Mouse (Mus musculus) urinary bladder, postnatal 4 days (tissue): ENCODE results near the gene Ccdc160.

ENCODE experiments used
- DNase-seq, 2 experiments: peaks; one replicate each; pipeline ENCODE4 v3.0.0; 2021 to 2022; ENCODE audit warnings: low spot score in 2 of 2

Gene Ccdc160

DNA sequence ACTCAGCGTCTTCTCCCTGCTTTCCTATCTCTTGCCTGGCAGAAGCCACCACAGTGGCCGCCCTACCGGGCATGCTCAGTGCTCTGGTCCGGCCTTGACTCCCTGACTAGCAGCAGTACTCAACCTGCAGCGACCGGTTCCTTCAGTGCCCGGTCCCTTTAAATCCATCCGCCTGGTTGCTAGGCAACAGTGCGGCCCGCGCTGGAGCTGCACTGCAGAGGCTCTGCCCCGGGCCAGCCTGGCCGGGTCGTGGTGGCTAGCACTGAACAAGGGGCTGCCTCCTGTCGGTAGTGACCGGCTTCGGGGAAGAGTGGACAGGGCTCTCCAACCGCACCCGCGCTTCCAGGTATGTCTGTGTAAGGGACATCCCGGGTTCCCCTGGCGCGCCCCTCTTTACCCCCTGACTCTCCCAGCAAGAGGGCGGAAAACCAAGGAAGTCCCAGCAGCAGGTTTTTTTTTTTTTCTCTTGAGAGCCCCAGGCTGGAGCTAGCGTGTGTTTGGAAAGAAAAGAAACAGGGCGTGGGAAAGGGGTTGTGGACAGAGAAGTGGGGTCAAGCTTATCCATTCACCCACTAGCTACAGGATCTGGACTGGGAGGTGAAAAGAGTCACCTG, at the start of gene Ccdc160:
Ccdc160 (plus strand) TSS at position 221 of the 614 bp plus-strand sequence.
- DNase-seq = peak; percentile 57 to 63

DNA sequence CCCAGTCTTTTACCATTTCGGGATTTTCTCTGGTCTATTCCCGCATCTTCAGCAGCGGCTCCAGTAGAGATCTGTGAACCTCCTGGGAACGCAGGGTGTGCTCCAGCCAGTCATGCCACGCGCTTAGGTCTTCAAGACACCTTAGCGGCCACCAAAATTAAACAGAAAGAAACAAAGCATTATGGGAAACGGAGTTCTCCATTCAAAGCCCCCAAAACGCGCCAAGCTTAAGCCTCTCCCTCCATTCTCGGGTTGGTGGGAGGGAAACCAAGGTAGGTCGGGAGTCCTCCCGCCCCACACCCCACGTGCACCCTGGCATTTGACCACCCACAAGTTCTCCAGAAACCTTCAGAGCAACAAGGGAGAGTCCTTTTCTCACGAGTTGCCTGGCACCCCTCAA, 47.2 kb upstream of the Ccdc160 start:
- DNase-seq = no peak

DNA sequence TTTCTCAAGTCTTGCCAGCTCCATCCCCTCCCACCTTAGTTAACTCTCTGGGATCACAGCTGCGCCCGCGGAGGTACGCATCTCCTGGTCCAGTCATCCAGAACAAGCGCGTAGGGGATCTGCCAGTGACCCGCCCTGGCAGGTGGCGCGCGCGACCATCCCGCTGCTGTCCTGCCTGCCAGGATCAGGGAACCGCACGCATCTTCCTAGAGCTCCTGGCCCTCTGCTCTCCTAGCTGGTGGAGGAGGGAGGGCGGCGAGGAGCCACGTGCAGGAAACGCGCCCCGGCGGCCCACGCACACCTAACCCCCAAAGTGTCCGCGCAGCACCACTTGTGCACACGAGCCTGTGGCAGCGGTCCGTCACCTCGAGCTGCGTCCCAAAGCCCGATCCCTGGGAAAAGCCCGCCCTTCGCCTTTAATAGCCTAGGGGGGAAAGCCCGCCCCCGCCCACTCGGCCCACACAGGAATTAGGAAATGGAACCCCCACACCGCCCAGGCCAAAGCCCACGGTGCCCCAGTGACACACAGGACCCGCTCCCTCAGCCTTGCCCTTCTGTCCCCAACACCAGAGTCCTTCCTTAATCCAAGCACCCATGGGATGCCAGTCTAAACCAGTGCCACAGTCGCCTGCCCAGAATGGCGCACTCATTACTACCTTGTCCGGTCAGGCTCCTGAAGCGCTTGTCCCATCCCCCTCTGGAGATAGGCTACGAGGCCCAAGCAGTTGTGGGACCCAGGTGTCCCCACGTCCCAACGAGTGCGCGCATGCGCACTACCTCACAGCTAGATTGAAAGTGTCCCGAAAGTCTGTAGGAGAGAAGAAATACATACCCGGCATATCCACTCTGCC, 46.6 kb upstream of the Ccdc160 start:
- DNase-seq = no peak

GRCm38 (mm10) chrX:52745462-52745861, 45.5 kb upstream of the Ccdc160 start:
- no peak for DNase-seq

GRCm38 (mm10) chrX:52745917-52746316, 45.1 kb upstream of the Ccdc160 start:
- no peak for DNase-seq

- DNase-seq = no peak
Measured at GRCm38 (mm10) chrX:52746849-52747248, 44.2 kb upstream of the Ccdc160 start.

DNA sequence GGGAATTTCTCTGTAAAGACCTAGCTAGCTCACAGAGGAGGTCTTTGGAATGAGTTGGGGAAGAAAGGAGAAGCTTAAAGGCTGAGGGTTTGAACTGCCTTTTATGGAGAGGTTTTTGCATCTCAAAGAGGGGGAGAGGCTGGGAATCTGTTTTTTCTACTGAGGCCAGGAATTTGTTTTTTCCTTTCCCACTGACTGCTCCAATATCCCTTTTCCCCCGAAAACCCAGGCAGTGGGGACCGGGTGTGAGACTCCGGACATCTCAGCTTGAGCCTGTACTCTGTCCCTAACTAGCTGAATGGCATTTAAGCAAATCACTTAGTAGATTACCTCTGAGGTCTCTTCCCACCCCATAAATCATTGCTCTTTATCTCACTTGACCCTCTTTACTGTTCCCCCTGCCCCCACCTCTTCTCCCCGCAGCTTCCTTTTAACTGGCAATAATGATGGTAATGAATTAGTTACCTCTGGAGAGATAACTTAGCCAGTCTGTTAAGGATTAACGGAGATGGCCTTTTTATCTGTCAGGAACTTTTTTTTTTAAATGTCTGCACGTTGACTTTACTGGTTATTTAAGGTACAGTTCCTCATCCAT, 37.4 kb upstream of the Ccdc160 start:
- no peak for DNase-seq

- DNase-seq = no peak
Measured at GRCm38 (mm10) chrX:52757164-52757563, 33.8 kb upstream of the Ccdc160 start.

- no peak for DNase-seq
Measured at GRCm38 (mm10) chrX:52759232-52759631, 31.8 kb upstream of the Ccdc160 start.

- DNase-seq = no peak
Measured at GRCm38 (mm10) chrX:52760191-52760945, 30.6 kb upstream of the Ccdc160 start.

DNA sequence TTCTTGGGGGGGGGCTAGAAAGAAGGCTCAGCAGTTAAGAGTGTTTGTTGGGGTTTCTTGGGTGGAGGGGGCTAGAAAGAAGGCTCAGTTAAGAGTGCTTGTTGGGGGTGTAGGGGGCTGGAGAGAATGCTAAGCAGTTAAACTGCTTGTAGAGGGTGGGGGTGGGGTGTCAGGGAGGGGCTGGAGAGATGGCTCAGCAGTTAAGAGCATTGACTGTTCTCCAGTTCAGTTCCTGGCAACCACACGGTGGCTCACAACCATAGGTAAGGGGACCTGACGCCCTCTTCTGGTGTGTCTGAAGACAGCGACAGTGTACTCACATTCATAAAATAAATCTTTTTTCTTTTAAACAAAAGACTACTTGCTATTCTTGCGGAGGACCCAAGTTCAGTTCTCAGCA, 28.8 kb upstream of the Ccdc160 start:
- DNase-seq = no peak

GRCm38 (mm10) chrX:52775973-52776372, 15.0 kb upstream of the Ccdc160 start:
- DNase-seq = no peak

- DNase-seq = no peak
Measured at GRCm38 (mm10) chrX:52777671-52778070, 13.3 kb upstream of the Ccdc160 start.

- DNase-seq = no peak
Measured at GRCm38 (mm10) chrX:52783898-52784297, 7.1 kb upstream of the Ccdc160 start.

GRCm38 (mm10) chrX:52791944-52792719, 1.1 kb downstream of the Ccdc160 start:
- no peak for DNase-seq

- no peak for DNase-seq
Measured at GRCm38 (mm10) chrX:52792861-52793260, 1.9 kb downstream of the Ccdc160 start.

GRCm38 (mm10) chrX:52795816-52796215, 4.8 kb downstream of the Ccdc160 start:
- DNase-seq = no peak

GRCm38 (mm10) chrX:52797031-52797625, 6.1 kb downstream of the Ccdc160 start:
- peak in 1 of 2 experiments; percentile 17 for DNase-seq

DNA sequence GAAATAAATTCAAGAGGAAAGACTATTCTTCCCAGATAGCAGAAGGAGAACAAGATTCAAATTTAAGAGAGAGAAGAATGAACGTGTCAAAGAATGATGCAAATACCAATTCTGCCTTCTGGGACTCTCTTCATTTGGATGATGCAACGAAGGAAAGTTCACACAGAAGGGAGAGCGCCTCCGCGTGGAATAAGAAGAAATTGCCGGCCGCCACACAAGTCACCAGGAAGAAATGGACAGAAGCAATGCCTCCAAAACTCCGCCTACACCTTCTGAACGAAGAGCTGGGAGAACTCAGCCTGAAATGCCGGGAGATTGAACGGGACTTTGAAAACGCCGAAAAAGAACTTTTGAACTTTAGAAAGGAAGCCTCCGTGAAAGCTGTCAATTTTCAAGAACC, 7.3 kb downstream of the Ccdc160 start:
- no peak for DNase-seq

DNA sequence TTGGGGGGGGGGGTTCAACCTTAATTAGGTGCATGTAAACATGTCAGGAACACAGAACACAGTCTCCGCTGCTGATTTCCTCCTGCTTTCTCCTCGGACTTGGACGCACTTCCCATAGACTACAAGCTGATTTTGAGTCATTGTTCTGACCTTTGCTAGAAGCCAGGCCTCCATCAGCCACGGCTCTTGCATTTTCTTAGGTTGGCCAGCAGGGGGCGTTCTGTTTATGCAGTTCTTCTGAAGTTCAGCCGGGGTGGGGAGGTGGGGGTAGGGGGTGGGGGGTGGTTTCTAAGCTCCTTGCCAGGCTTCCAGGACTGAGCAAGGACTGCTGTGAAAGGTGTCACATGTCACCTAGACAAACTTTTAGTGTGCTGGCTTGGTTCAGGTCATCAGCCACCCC, 8.6 kb downstream of the Ccdc160 start:
- no peak for DNase-seq

- no peak for DNase-seq
Measured at GRCm38 (mm10) chrX:52819338-52819737, 28.3 kb downstream of the Ccdc160 start.
